Comparison of ENCODE assay signal across 12 mouse cellular contexts in genomic region chr17:81704761-81705160, GRCm38 (mm10). TPM values are rescaled to one million over a fixed set of nuclear protein-coding genes. Genes with fewer than 3 reads are reported as not detected.
A peak's percentile ranks its signal among the peaks of the same experiment; 100 is the strongest.
DNase-seq lines count a peak whose midpoint lies in the region.
"Had no signal": no experiment of that assay in that cellular context is flagged by ENCODE, and none has a peak within 500 bp of the region (broad histone marks: within the 10 kb centered on the region; RNA-seq: fewer than 3 reads in every experiment).

No protein-coding gene starts in this region.

- DNase-seq in gastrocnemius, adult 18-20 months (ENCODE audit: low spot score), result peak; percentile 29
- DNase-seq in gastrocnemius, adult 8-10 months (ENCODE audit: low spot score in 2 of 2), result no peak
- peak; percentile 23 for DNase-seq in layer of hippocampus, adult 9-11 months
- no peak for DNase-seq in layer of hippocampus, postnatal 25 days (ENCODE audit: extremely low spot score in 1 of 2, low spot score in 1 of 2)
- peak; percentile 8 for DNase-seq in thymus, postnatal 0 days (ENCODE audit: low spot score)
- DNase-seq in thymus, postnatal 14 days, result no peak
- no peak for DNase-seq in frontal cortex, postnatal 25 days (ENCODE audit: low spot score in 2 of 2)
- DNase-seq in spleen, postnatal 36 days (ENCODE audit: low spot score in 2 of 2), result no peak
- DNase-seq: cerebellum, postnatal 14 days; forebrain, postnatal 0 days; right cerebral cortex, postnatal 14 days had no signal

RNA-seq across cellular contexts. Expression of gene Slc8a1, which starts 33.4 kb away (rescaled TPM):
- 10 to 100 TPM; 27.6 to 36.0 TPM for total RNA-seq in gastrocnemius, adult 18-20 months (2021)
- total RNA-seq in gastrocnemius, adult 8-10 months (2022), result 10 to 100 TPM; 22.3 to 34.0 (median 27.7) TPM
- 100 to 1,000 TPM; 261 to 289 TPM for total RNA-seq in layer of hippocampus, postnatal 25 days (2021)
- 0.60 and 0.94 TPM in 2 replicates for polyA plus RNA-seq in thymus, postnatal 0 days (2015; fragmentation: Nextera tagmentation; extraction: Ambion mirVana)
- total RNA-seq: CH12.LX had no signal

Comparison
In these comparisons a context has a peak if more than half of its experiments do, and no peak if none do; other contexts are left out.
1. DNase-seq: peak in gastrocnemius, adult 18-20 months (single experiment), layer of hippocampus, adult 9-11 months (single experiment) and thymus, postnatal 0 days (single experiment); none in gastrocnemius, adult 8-10 months (0 of 2), layer of hippocampus, postnatal 25 days (0 of 2), thymus, postnatal 14 days (single experiment), frontal cortex, postnatal 25 days (0 of 2) and spleen, postnatal 36 days (0 of 2).
2. RNA of gene Slc8a1, which starts 33.4 kb away (total RNA-seq): 261 to 289 TPM in layer of hippocampus, postnatal 25 days; 27.6 to 36.0 TPM in gastrocnemius, adult 18-20 months and 22.3 to 34.0 TPM in gastrocnemius, adult 8-10 months; every median in the first group is over 4 times any median in the second.